Mouse (Mus musculus): Measurements from ENCODE around the gene Spcs1. TPM values are rescaled to one million over a fixed set of nuclear protein-coding genes. Genes with fewer than 3 reads are reported as not detected.

Spcs1 gene
- polyA plus RNA-seq, 1 experiment: 332 TPM

GRCm38 (mm10) chr14:31019331-31020205, 18.1 kb upstream of the Spcs1 start:
- Histone ChIP-seq H3ac (ENCODE audit: control insufficient read depth, insufficient read length) (peak overlapping the region; percentile 38), H3K27me3 (ENCODE audit: control insufficient read depth, insufficient read depth, insufficient read length) (no peaks in the 10 kb centered on the region), H3K4me2 (ENCODE audit: low read depth) (peak overlapping the region; percentile 87), H3K79me2 (ENCODE audit: control insufficient read depth, insufficient read depth) (peaks cover 82% of the 10 kb centered on the region), H3K4me3 (peak overlapping the region; percentile 95), H3K36me3 (ENCODE audit: control insufficient read depth, insufficient read depth) (peaks cover 40% of the 10 kb centered on the region)
- TF ChIP-seq POLR2AphosphoS2 (IDR thresholded peaks at IDR 0.05; ENCODE audit: insufficient read length, low read depth): no peak
- TF ChIP-seq SRF (IDR thresholded peaks at IDR 0.05; ENCODE audit: control insufficient read depth, insufficient read length, low read depth): no peak
- TF ChIP-seq REST (IDR thresholded peaks at IDR 0.05; ENCODE audit: insufficient read depth, insufficient read length): no peak
- peak in 2 of 3 experiments; percentile 50 to 79 for TF ChIP-seq MYOG (IDR thresholded peaks at IDR 0.05; ENCODE audit: control insufficient read depth in 1 of 3, insufficient read depth in 1 of 3, insufficient read length in 2 of 3, low read depth in 2 of 3)
- peak in 2 of 3 experiments; percentile 71 to 87 for TF ChIP-seq MYOD1 (IDR thresholded peaks at IDR 0.05; ENCODE audit: control insufficient read depth in 1 of 3, insufficient read length in 2 of 3, low read depth in 2 of 3)
- TF ChIP-seq POLR2A (IDR thresholded peaks at IDR 0.05; ENCODE audit: insufficient read length, low read depth): no peak
- no peak for TF ChIP-seq MAX (IDR thresholded peaks at IDR 0.05; ENCODE audit: low read depth)

DNA sequence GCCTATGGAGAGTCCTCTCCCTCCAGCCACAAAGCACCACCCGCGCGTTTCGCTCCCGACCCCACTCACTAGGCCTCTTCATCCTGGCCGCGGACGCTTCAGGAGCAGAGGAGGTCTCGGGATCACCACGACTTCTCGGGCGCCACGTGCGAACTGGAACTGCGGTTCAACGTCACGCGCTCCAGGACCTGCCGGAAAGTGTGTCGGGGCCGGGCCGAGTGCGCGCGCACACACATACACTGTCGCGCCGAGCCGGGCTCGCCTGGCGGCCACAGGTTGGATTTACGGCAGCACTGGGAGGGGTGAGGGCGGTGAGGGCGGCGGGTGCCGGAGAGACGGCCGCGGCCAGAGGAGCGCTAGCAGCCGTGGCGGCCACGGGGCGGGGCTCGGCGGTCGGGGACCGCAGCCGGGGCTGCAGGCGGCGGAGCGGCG, 17.4 kb upstream of the Spcs1 start, which contains the start of the genes Pbrm1 and Gnl3:
Pbrm1 (plus strand) TSS at position 279 of the 432 bp plus-strand sequence.
Gnl3 (minus strand) TSS at position 293 of the 432 bp plus-strand sequence.
- H3K4me3 ChIP-seq: peak within 1 kb of the TSS; percentile 95
- no peak for TF ChIP-seq CEBPB (IDR thresholded peaks at IDR 0.05; ENCODE audit: insufficient read depth, poor library complexity, severe bottlenecking)
- peak; percentile 99 for TF ChIP-seq POLR2A (IDR thresholded peaks at IDR 0.05; ENCODE audit: insufficient read length, low read depth)
- TF ChIP-seq E2F4 (IDR thresholded peaks at IDR 0.05; ENCODE audit: insufficient read depth): no peak
- TF ChIP-seq REST (IDR thresholded peaks at IDR 0.05; ENCODE audit: insufficient read depth, insufficient read length): peak; percentile 55
- no peak for TF ChIP-seq MYOD1 (IDR thresholded peaks at IDR 0.05; ENCODE audit: control insufficient read depth in 1 of 3, insufficient read length in 2 of 3, low read depth in 2 of 3)
- TF ChIP-seq TCF3 (IDR thresholded peaks at IDR 0.05; ENCODE audit: insufficient read length, low read depth): no peak
- TF ChIP-seq POLR2AphosphoS2 (IDR thresholded peaks at IDR 0.05; ENCODE audit: insufficient read length, low read depth): peak; percentile 95
- TF ChIP-seq MYOG (IDR thresholded peaks at IDR 0.05; ENCODE audit: control insufficient read depth in 1 of 3, insufficient read depth in 1 of 3, insufficient read length in 2 of 3, low read depth in 2 of 3): peak in 1 of 3 experiments; percentile 6
- peak; percentile 35 for TF ChIP-seq SRF (IDR thresholded peaks at IDR 0.05; ENCODE audit: control insufficient read depth, insufficient read length, low read depth)
- TF ChIP-seq TCF12 (IDR thresholded peaks at IDR 0.05; ENCODE audit: insufficient read depth, poor library complexity, severe bottlenecking): no peak
- peak; percentile 50 for TF ChIP-seq USF1 (IDR thresholded peaks at IDR 0.05; ENCODE audit: low read depth)
- peak; percentile 90 for TF ChIP-seq MAX (IDR thresholded peaks at IDR 0.05; ENCODE audit: low read depth)
- no peaks in the 10 kb centered on the region for H3K27me3 ChIP-seq (ENCODE audit: control insufficient read depth, insufficient read depth, insufficient read length)
- H3K36me3 ChIP-seq (ENCODE audit: control insufficient read depth, insufficient read depth): peaks cover 40% of the 10 kb centered on the region
- peak within 1 kb of the TSS; percentile 38 for H3ac ChIP-seq (ENCODE audit: control insufficient read depth, insufficient read length)
- H3K4me2 ChIP-seq (ENCODE audit: low read depth): peak within 1 kb of the TSS; percentile 87
- H3K79me2 ChIP-seq (ENCODE audit: control insufficient read depth, insufficient read depth): peaks cover 76% of the 10 kb centered on the region

DNA sequence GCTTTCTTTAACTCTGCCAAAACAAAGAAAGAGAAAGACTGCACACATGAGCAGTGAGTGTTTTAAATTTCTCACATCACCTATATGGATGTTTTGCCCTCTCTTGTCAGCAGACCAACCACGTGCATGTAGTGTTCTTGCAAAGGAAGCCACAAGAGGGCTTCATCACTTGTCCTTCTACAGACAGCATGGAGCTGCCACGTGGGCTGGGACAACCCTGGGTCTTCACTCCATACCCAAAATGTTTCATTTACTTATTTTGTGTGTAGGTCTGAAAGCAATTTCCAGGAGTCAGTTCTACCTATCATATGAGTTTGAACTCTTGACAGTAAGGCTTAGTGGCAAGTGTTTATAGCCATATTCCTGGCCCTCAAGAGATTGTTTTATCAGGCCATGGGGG, 16.4 kb upstream of the Spcs1 start:
- Histone ChIP-seq H3ac (ENCODE audit: control insufficient read depth, insufficient read length) (peak overlapping the region; percentile 38), H3K27me3 (ENCODE audit: control insufficient read depth, insufficient read depth, insufficient read length) (no peaks in the 10 kb centered on the region), H3K4me3 (peak overlapping the region; percentile 95), H3K4me2 (ENCODE audit: low read depth) (peak overlapping the region; percentile 78), H3K36me3 (ENCODE audit: control insufficient read depth, insufficient read depth) (peaks cover 48% of the 10 kb centered on the region), H3K79me2 (ENCODE audit: control insufficient read depth, insufficient read depth) (peaks cover 65% of the 10 kb centered on the region)
- TF ChIP-seq MAX (IDR thresholded peaks at IDR 0.05; ENCODE audit: low read depth): peak; percentile 95
- no peak for TF ChIP-seq TCF3 (IDR thresholded peaks at IDR 0.05; ENCODE audit: insufficient read length, low read depth)
- TF ChIP-seq USF1 (IDR thresholded peaks at IDR 0.05; ENCODE audit: low read depth): peak; percentile 77
- no peak for TF ChIP-seq REST (IDR thresholded peaks at IDR 0.05; ENCODE audit: insufficient read depth, insufficient read length)

DNA sequence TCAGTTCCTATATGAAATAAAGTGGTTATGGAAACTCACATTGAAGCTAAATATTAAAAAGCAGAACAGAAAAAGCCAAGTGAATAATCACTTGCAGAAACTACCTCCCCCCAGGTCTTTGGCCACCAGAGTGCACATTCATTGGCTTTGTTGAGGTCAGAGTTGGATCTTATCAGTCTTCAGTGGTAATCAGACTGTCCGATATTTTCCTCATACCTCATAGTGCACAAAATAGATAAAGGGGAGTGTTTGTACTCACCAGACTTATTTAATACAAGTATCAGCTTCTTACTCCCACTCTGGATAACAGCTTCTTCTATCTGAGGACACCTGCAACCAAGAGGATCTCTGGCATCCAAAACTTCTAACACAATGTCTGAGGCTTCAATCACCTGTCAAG, 14.6 kb upstream of the Spcs1 start:
- Histone ChIP-seq H3K36me3 (ENCODE audit: control insufficient read depth, insufficient read depth) (peaks cover 66% of the 10 kb centered on the region), H3K27me3 (ENCODE audit: control insufficient read depth, insufficient read depth, insufficient read length) (no peaks in the 10 kb centered on the region), H3K79me2 (ENCODE audit: control insufficient read depth, insufficient read depth) (peaks cover 47% of the 10 kb centered on the region), H3K4me2 (ENCODE audit: low read depth) (no peak overlapping the region), H3ac (ENCODE audit: control insufficient read depth, insufficient read length) (no peak overlapping the region), H3K4me3 (no peak overlapping the region)
- TF ChIP-seq CEBPB (IDR thresholded peaks at IDR 0.05; ENCODE audit: insufficient read depth, poor library complexity, severe bottlenecking): no peak
- no peak for TF ChIP-seq E2F4 (IDR thresholded peaks at IDR 0.05; ENCODE audit: insufficient read depth)
- TF ChIP-seq POLR2AphosphoS2 (IDR thresholded peaks at IDR 0.05; ENCODE audit: insufficient read length, low read depth): no peak
- TF ChIP-seq TCF3 (IDR thresholded peaks at IDR 0.05; ENCODE audit: insufficient read length, low read depth): no peak
- TF ChIP-seq SRF (IDR thresholded peaks at IDR 0.05; ENCODE audit: control insufficient read depth, insufficient read length, low read depth): no peak
- TF ChIP-seq TCF12 (IDR thresholded peaks at IDR 0.05; ENCODE audit: insufficient read depth, poor library complexity, severe bottlenecking): no peak

DNA sequence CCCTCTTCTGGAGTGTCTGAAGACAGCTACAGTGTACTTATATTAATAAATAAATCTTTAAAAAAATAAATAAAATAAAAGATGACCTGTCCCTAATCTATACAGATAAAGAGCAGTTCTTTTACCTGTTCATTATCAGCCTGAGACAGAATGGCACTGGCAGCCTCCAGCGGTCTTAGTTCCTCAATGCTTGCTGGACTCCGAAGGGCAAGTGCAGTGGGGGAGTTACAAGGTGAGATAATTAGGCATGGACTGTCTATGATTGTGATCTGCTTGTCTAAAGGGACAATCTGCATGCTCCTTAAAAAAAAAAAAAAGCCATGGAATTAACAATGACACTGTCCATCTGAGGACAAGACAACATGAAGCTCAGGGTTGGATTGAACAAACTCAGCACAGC, 12.5 kb upstream of the Spcs1 start:
- H3K27me3 ChIP-seq (ENCODE audit: control insufficient read depth, insufficient read depth, insufficient read length): no peaks in the 10 kb centered on the region
- H3K79me2 ChIP-seq (ENCODE audit: control insufficient read depth, insufficient read depth): peaks cover 30% of the 10 kb centered on the region
- peaks cover 78% of the 10 kb centered on the region for H3K36me3 ChIP-seq (ENCODE audit: control insufficient read depth, insufficient read depth)
- no peak overlapping the region for H3K4me3 ChIP-seq
- no peak overlapping the region for H3K4me2 ChIP-seq (ENCODE audit: low read depth)
- no peak for TF ChIP-seq REST (IDR thresholded peaks at IDR 0.05; ENCODE audit: insufficient read depth, insufficient read length)
- no peak overlapping the region for H3ac ChIP-seq (ENCODE audit: control insufficient read depth, insufficient read length)
